Mouse (Mus musculus) small intestine, adult 2 months (tissue): Measurements from ENCODE around the gene Slc8a1. TPM values are rescaled to one million over a fixed set of nuclear protein-coding genes. Genes with fewer than 3 reads are reported as not detected.

Source experiments
- H3K27ac ChIP-seq: fragments of 200-500 bp; 2 replicates; pipeline ENCODE4 v1.5.1; 2012; ENCODE audit warnings: low read depth, low read length, control low read depth, inconsistent platforms; ENCODE audit not compliant: insufficient read depth
- H3K27me3 ChIP-seq: fragments of 200-500 bp; 2 replicates; pipeline ENCODE4 v1.6.1; 2012; ENCODE audit warnings: mild to moderate bottlenecking, moderate library complexity, low read length, inconsistent platforms; ENCODE audit not compliant: control insufficient read depth, insufficient read depth
- H3K36me3 ChIP-seq: fragments of 200-500 bp; 2 replicates; pipeline ENCODE4 v1.6.1; 2012; ENCODE audit warnings: mild to moderate bottlenecking, low read length, control low read depth, inconsistent platforms; ENCODE audit not compliant: control insufficient read depth, insufficient read depth
- H3K4me1 ChIP-seq: fragments of 200-500 bp; 2 replicates; pipeline ENCODE4 v1.6.1; 2012; ENCODE audit warnings: low read length, inconsistent platforms, mixed read lengths; ENCODE audit not compliant: control insufficient read depth, insufficient read depth, insufficient read length
- H3K4me3 ChIP-seq: fragments of 200-500 bp; 2 replicates; pipeline ENCODE4 v1.5.1; 2012; ENCODE audit warnings: low read depth, mild to moderate bottlenecking, control low read depth, inconsistent platforms, low read length, moderate library complexity
- CTCF ChIP-seq: fragments of 200-500 bp; IDR thresholded peaks from 2 replicates; pipeline ENCODE4 v1.5.1; 2012; ENCODE audit warnings: low read depth, mild to moderate bottlenecking, control low read depth, inconsistent platforms, low read length, moderate library complexity, mixed read lengths; ENCODE audit not compliant: insufficient replicate concordance, insufficient read length; ENCODE audit errors: extremely low read depth
- POLR2A ChIP-seq: fragments of 200-500 bp; IDR thresholded peaks from 2 replicates; pipeline ENCODE4 v1.6.1; 2012; ENCODE audit warnings: low read depth, mild to moderate bottlenecking, control low read depth, inconsistent platforms, low read length, moderate library complexity
- WGBS: fragments of 180-500 bp; shearing (Covaris S2); methylation state at CpG from one replicate; pipeline ENCODE4 v1.1.7; 2018; 5-methylcytosine and 5-hydroxymethylcytosine counted together
- polyA plus RNA-seq: library from polyadenylated mRNA; depleted of rRNA; stranded (reverse); fragments of >200 nt; gene quantifications from 2 replicates; pipeline ENCODE4 v1.2.3, GENCODE M21; 2012; rRNA removed

Slc8a1 gene
- 0.84 and 1.0 TPM in 2 replicates for polyA plus RNA-seq

DNA sequence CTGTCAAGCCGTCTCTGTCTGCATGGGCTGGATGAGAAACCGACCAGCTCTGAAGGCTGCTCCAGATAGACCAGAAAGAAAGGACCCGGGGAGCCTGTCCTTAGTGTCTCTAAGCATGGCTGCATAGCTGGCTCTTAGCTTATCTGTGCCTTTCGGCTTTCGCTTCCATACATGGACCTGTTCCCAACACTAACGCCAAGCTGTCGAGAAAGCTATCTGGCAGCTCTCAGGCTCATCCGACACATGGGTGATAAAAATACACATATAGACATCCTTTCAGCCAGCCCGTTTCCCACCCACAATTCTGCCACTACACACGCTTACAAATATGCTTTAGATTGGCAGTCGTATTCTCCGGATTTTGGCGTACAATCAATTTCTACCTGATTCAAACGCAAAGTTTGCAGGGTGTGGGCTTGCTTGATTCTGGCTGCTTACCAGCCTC, at the start of gene Slc8a1:
TSS of gene Slc8a1 (minus strand) at position 67 of the 445 bp plus-strand sequence.
- no peaks in the 10 kb centered on the region for H3K4me1 ChIP-seq
- no peaks in the 10 kb centered on the region for H3K36me3 ChIP-seq
- peak within 1 kb of the TSS; percentile 24; the same call in 1 of the 2 replicates for H3K4me3 ChIP-seq
- TF ChIP-seq CTCF (no peak), POLR2A (no peak)
- no peaks in the 10 kb centered on the region for H3K27me3 ChIP-seq
- WGBS = 83% methylated on average over 14 of the region's 14 CpGs
- H3K27ac ChIP-seq = peak within 1 kb of the TSS; percentile 25; the same call in 1 of the 2 replicates

DNA sequence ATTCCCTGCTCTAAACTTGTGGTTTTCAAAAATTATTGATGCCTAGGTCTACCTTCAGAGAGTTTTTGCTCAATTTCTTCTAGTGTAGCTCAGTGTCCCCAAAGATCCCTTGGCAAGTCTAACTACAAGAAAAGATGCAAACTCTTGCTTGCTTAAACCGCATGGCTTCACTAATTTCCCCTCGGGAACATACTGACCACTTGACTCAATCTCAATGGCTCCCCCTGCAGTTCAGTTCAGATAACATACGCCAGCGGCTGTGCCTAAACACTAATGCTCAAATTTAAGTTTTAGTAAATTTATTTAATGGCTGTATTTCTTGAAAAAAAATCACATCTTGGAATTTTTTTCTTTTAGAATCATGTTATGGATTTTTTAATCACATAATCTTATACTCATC, 49.2 kb upstream of the Slc8a1 start:
- Histone ChIP-seq H3K27ac (no peak overlapping the region), H3K4me3 (no peak overlapping the region), H3K4me1 (no peaks in the 10 kb centered on the region), H3K36me3 (no peaks in the 10 kb centered on the region), H3K27me3 (no peaks in the 10 kb centered on the region)
- WGBS = 35% methylated on average over 4 of the region's 4 CpGs
- TF ChIP-seq CTCF (no peak), POLR2A (no peak)

DNA sequence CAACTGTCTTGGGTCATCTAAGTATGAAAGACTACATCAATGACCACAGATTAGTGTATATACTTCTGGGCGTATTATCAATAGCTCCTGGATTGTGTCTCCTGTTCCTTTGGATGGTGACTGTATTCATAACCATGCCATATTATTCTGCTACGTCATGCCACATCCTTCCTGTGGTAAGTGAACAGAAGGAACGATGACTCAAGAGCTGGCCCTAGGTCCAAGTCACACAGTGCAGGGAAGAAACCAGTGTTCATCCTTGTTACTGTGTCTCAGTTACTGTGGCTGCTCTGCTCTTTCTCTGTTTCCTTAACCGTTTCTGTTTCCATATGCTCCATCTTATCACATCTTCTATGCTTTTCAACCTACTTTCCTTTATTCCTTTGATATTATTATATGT, 44.1 kb upstream of the Slc8a1 start:
- Histone ChIP-seq H3K4me3 (no peak overlapping the region), H3K4me1 (no peaks in the 10 kb centered on the region), H3K27me3 (no peaks in the 10 kb centered on the region), H3K36me3 (no peaks in the 10 kb centered on the region), H3K27ac (no peak overlapping the region)
- TF ChIP-seq CTCF = no peak
- WGBS = 81% methylated on average over 4 of the region's 4 CpGs

DNA sequence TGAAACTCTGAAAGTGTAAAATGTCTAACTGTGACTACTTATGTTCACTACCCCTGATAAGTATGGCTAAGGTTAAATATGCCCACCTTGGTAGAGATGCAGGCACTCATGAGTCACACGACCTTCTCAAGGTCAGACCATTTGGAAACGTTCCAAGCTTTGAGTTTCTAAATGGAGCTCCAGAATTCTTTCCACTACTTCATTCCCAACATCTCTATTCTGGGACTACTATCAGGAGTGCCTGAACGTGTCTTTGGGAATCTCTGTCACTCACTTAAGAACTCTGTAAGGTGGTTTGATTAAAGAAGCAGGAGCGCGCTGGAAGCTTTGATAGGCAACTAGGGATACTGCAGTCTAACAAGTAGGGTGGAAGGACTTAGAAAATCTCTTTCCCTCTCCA, 43.3 kb upstream of the Slc8a1 start:
- no peak for TF ChIP-seq CTCF
- no peak for TF ChIP-seq POLR2A
- 75% methylated on average over 5 of the region's 5 CpGs for WGBS
- Histone ChIP-seq H3K4me3 (no peak overlapping the region), H3K27me3 (no peaks in the 10 kb centered on the region), H3K27ac (no peak overlapping the region), H3K36me3 (no peaks in the 10 kb centered on the region), H3K4me1 (no peaks in the 10 kb centered on the region)

DNA sequence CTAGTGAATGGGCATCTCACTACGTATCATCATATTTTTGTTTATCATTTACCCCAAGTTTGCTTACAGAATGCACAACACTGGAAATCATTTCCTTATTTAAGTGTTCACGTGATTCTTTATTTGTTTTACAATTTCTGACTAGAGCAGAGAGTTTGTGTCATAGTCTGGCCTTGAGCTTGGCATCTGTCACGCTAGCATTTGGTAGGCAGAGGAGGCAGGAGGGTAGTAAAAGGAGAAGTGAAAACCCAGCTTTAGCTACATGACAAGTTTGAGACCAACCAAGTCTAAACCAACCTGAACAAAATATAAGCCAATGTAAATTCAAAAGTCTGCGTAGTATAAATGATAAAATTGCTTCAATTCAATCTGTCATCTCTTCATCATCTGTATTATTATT, 41.7 kb upstream of the Slc8a1 start:
- TF ChIP-seq POLR2A = no peak
- no peaks in the 10 kb centered on the region for H3K4me1 ChIP-seq
- no peaks in the 10 kb centered on the region for H3K36me3 ChIP-seq
- H3K4me3 ChIP-seq = no peak overlapping the region
- 66% methylated on average over 4 of the region's 4 CpGs for WGBS
- H3K27me3 ChIP-seq = no peaks in the 10 kb centered on the region
- H3K27ac ChIP-seq = no peak overlapping the region

DNA sequence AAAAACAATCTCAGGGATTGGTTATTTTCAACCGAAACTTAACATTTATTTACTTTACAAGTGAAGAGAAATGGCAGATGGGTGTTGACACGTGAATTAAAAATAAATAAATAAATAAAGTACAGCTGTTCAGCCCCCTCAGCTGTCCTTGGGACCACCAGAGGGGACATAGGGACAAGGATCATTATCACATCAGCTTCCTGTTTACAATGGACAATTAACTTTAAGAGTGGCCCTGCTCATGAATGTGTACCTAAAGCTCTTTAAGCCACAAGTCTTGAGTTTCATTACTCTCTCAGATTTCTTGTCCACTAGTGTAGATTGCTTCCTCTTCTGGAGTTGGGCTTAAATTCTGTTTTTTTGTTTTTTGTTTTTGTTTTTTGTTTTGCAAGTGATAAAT, 12.5 kb upstream of the Slc8a1 start:
- no peak overlapping the region for H3K27ac ChIP-seq
- 67% methylated on average over 2 of the region's 2 CpGs for WGBS
- H3K27me3 ChIP-seq = no peaks in the 10 kb centered on the region
- no peaks in the 10 kb centered on the region for H3K4me1 ChIP-seq
- TF ChIP-seq CTCF (no peak), POLR2A (no peak)
- H3K4me3 ChIP-seq = no peak overlapping the region
- no peaks in the 10 kb centered on the region for H3K36me3 ChIP-seq

DNA sequence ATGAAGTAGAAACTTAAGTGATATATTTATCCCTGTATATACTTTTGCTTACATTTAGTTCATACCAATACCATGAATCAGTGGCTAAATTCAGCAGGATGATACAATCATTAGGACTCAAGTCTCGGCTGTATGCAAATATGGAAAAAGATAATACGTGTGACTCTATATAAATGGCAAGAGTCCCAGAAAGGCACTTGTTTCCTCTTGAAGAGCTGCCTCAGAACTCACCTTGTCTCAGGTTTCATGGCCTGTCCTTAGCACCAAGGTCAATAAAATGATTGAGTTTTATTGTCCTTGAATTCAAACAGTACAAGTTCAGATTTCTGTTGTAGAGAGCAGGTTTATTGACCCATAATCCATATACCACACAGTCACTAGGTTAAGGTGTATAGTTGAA, 4.9 kb upstream of the Slc8a1 start:
- Histone ChIP-seq H3K27me3 (no peaks in the 10 kb centered on the region), H3K4me3 (no peak overlapping the region), H3K36me3 (no peaks in the 10 kb centered on the region), H3K27ac (no peak overlapping the region), H3K4me1 (no peaks in the 10 kb centered on the region)
- no peak for TF ChIP-seq POLR2A
- TF ChIP-seq CTCF = no peak
- 26% methylated on average over 2 of the region's 2 CpGs for WGBS

DNA sequence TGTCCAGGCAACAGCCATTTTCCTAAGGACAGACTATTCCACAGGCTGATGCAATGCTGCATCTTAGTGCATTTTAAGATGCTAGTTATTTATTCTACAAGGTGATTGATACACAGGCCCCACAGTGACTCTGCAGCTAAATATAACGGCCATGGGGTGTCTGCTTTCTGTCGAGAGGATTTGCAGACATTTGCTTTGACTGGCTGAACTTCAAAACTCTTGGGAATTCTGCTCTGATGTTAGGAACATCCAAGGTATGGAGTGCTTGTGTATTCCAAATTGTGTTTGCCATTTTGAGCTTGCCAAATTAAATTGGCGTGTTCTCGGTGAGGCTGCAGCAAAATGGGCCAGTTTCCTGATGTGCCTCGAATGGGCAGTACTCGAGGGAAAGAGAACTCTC, 2.4 kb upstream of the Slc8a1 start:
- no peaks in the 10 kb centered on the region for H3K36me3 ChIP-seq
- WGBS = 64% methylated on average over 6 of the region's 6 CpGs
- H3K4me1 ChIP-seq = no peaks in the 10 kb centered on the region
- TF ChIP-seq CTCF (no peak), POLR2A (no peak)
- H3K27ac ChIP-seq = no peak overlapping the region
- no peak overlapping the region for H3K4me3 ChIP-seq
- H3K27me3 ChIP-seq = no peaks in the 10 kb centered on the region
